Mouse (Mus musculus): ENCODE results near the gene Msh6. TPM values are rescaled to one million over a fixed set of nuclear protein-coding genes. Genes with fewer than 3 reads are reported as not detected.

Msh6 gene
- polyA plus RNA-seq (2014; fragmentation: Illumina TruSeq; extraction: RNeasy Lipid Tissue Mini Kit (QIAGEN cat#74804); ENCODE audit: low read depth, low replicate concordance), result 18.0 TPM

DNA sequence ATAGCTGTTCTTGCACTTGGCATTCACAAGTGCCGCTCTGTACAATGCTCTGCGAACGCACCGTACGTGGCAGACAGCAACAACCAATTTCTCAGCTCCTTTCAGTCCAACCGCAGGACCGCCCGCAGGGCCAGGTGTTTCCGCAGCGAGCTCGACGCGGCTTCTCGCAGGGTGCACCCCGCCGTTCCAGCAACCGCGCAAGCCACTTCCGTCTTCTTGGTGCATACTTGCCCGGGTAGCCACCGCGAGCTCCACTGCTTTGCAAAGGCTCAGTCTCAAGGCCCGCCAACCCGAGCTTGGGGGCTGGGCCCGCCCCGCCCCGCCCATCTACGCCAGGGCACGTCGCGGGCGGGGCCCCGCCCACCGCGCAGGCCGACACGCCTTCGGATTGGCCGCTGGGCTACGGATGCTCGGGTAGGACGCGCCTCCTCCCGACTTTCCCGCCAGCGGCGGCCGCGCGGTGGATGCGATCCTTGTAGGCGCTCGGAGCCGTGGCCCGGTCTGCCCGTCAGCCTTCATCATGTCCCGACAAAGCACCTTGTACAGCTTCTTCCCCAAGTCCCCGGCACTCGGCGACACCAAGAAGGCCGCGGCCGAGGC lies at the start of gene Msh6:
Gene Msh6 (plus strand): TSS at position 434 of the 600 bp plus-strand sequence.

Other genes with a start within 250 kb of the Msh6 start
- gene Kcnk12, start 177.1 kb upstream of the Msh6 start, polyA plus RNA-seq (2014; fragmentation: Illumina TruSeq; extraction: RNeasy Lipid Tissue Mini Kit (QIAGEN cat#74804); ENCODE audit: low read depth, low replicate concordance), result not detected
- gene Rpl36-ps4, start 54.1 kb upstream of the Msh6 start, polyA plus RNA-seq (2014; fragmentation: Illumina TruSeq; extraction: RNeasy Lipid Tissue Mini Kit (QIAGEN cat#74804); ENCODE audit: low read depth, low replicate concordance), result not detected
- gene Fbxo11, start 90.2 kb downstream of the Msh6 start, polyA plus RNA-seq (2014; fragmentation: Illumina TruSeq; extraction: RNeasy Lipid Tissue Mini Kit (QIAGEN cat#74804); ENCODE audit: low read depth, low replicate concordance), result 169 TPM

All from sigmoid colon, adult 10 weeks (tissue).